Mouse (Mus musculus): ENCODE data around the gene Ifi47. TPM values are rescaled to one million over a fixed set of nuclear protein-coding genes. Genes with fewer than 3 reads are reported as not detected.
A peak's percentile ranks its signal among the peaks of the same experiment; 100 is the strongest.

The Ifi47 gene
- total and polyA plus RNA-seq, 3 experiments, result 2.3 to 6.2 (median 2.7) TPM

GRCm38 (mm10) chr11:49103047-49103693 lies 26.8 kb downstream of the Ifi47 start:
- Histone ChIP-seq H3K9ac (ENCODE audit: insufficient read depth, low read depth) (no peak overlapping the region), H3K36me3 (replicated peaks in 1 of 2; ENCODE audit: control insufficient read depth in 1 of 2, insufficient read depth in 1 of 2, low read length in 1 of 2) (peaks cover 0 to 3% of the 10 kb centered on the region in 2 experiments), H3K79me2 (replicated peaks; ENCODE audit: control insufficient read depth, extremely low read depth, insufficient read depth, poor library complexity, severe bottlenecking) (no peaks in the 10 kb centered on the region), H3K27ac (ENCODE audit: insufficient read depth, low read depth) (no peak overlapping the region), H3K27me3 (replicated peaks) (no peaks in the 10 kb centered on the region), H3K4me2 (ENCODE audit: insufficient read depth, low read depth, poor library complexity, severe bottlenecking) (no peak overlapping the region), H3K4me3 (replicated peaks in 1 of 3; ENCODE audit: low read depth in 2 of 3, low read length in 2 of 3, poor library complexity in 1 of 3) (no peak overlapping the region), H3K9me3 (replicated peaks; ENCODE audit: low read length) (no peaks in the 10 kb centered on the region), H3K4me1 (ENCODE audit: control insufficient read depth in 1 of 2, insufficient read depth in 2 of 2) (peaks cover 8 to 50% of the 10 kb centered on the region in 2 experiments; a peak in 3 of 4 replicates)
- TF ChIP-seq POLR2AphosphoS2 (IDR thresholded peaks at IDR 0.05; ENCODE audit: low read depth, low read length), result no peak
- TF ChIP-seq GABPA (IDR thresholded peaks at IDR 0.05; ENCODE audit: insufficient replicate concordance, low read depth, low read length), result no peak
- no peak for TF ChIP-seq POLR2A (IDR thresholded peaks at IDR 0.05; ENCODE audit: low read depth, low read length)
- TF ChIP-seq TCF12 (IDR thresholded peaks at IDR 0.05; ENCODE audit: low read depth, low read length), result no peak
- no peak; the same call in 1 of the 2 replicates for TF ChIP-seq ELF1 (IDR thresholded peaks at IDR 0.05; ENCODE audit: low read depth, low read length)
- TF ChIP-seq NELFE (IDR thresholded peaks at IDR 0.05; ENCODE audit: low read depth, low read length), result no peak
- TF ChIP-seq CHD2 (IDR thresholded peaks at IDR 0.05; ENCODE audit: low read length), result peak; percentile 34; the same call in 1 of the 2 replicates
- TF ChIP-seq ZNF384 (IDR thresholded peaks at IDR 0.05; ENCODE audit: low read depth, low read length), result peak; percentile 77
- no peak for TF ChIP-seq CHD1 (IDR thresholded peaks at IDR 0.05; ENCODE audit: low read depth, low read length)
- TF ChIP-seq HCFC1 (IDR thresholded peaks at IDR 0.05; ENCODE audit: low read depth, low read length), result no peak; the same call in 1 of the 2 replicates
- peak; percentile 58; the same call in 1 of the 2 replicates for TF ChIP-seq SIN3A (IDR thresholded peaks at IDR 0.05; ENCODE audit: low read length)
- no peak for TF ChIP-seq USF2 (conservative IDR thresholded peaks at IDR 0.05; ENCODE audit: low read depth, low read length)
- 0 out of 2 replicates have a peak, but pooled peaks have one; percentile 8 for TF ChIP-seq ETS1 (conservative IDR thresholded peaks at IDR 0.05; ENCODE audit: low read depth, low read length)
- TF ChIP-seq ZKSCAN1 (IDR thresholded peaks at IDR 0.05; ENCODE audit: borderline replicate concordance, low read depth, low read length), result peak; percentile 45; the same call in 1 of the 2 replicates
- TF ChIP-seq IRF4 (IDR thresholded peaks at IDR 0.05; ENCODE audit: low read depth, low read length), result 0 out of 2 replicates have a peak, but pooled peaks have one; percentile 54
- 0 out of 2 replicates have a peak, but pooled peaks have one; percentile 43 for TF ChIP-seq MYC (IDR thresholded peaks at IDR 0.05; ENCODE audit: low read depth, low read length)
- no peak; the same call in 1 of the 2 replicates for TF ChIP-seq BHLHE40 (IDR thresholded peaks at IDR 0.05; ENCODE audit: low read depth, low read length)
- no peak for TF ChIP-seq MAX (IDR thresholded peaks at IDR 0.05; ENCODE audit: low read length)
- no peak for TF ChIP-seq JUN (IDR thresholded peaks at IDR 0.05; ENCODE audit: insufficient read depth, low read depth, low read length)
- 0 out of 2 replicates have a peak, but pooled peaks have one; percentile 3 for TF ChIP-seq EP300 (IDR thresholded peaks at IDR 0.05; ENCODE audit: low read length)
- peak; percentile 99 for TF ChIP-seq SMC3 (IDR thresholded peaks at IDR 0.05; ENCODE audit: low read depth, low read length)
- TF ChIP-seq RAD21 (IDR thresholded peaks at IDR 0.05; ENCODE audit: low read depth, low read length), result peak; percentile 94
- TF ChIP-seq PAX5 (IDR thresholded peaks at IDR 0.05; ENCODE audit: low read length), result no peak
- no peak for TF ChIP-seq TBP (conservative IDR thresholded peaks at IDR 0.05; ENCODE audit: low read depth, low read length)
- peak; percentile 99 for TF ChIP-seq ZC3H11A (IDR thresholded peaks at IDR 0.05; ENCODE audit: low read depth, low read length)
- TF ChIP-seq RCOR1 (conservative IDR thresholded peaks at IDR 0.05; ENCODE audit: low read depth, low read length), result no peak
- no peak for TF ChIP-seq MXI1 (IDR thresholded peaks at IDR 0.05; ENCODE audit: low read depth, low read length)
- peak; percentile 58; the same call in 1 of the 2 replicates for TF ChIP-seq JUND (conservative IDR thresholded peaks at IDR 0.05; ENCODE audit: low read depth, low read length)
- no peak for TF ChIP-seq USF1 (IDR thresholded peaks at IDR 0.05; ENCODE audit: low read depth, low read length)
- TF ChIP-seq MAZ (IDR thresholded peaks at IDR 0.05; ENCODE audit: low read depth, low read length), result no peak
- TF ChIP-seq CTCF (conservative IDR thresholded peaks at IDR 0.05 in 1 of 2, IDR thresholded peaks at IDR 0.05 in 1 of 2; ENCODE audit: low read depth in 2 of 2, low read length in 2 of 2), result peak; percentile 89 to 98
- TF ChIP-seq NRF1 (IDR thresholded peaks at IDR 0.05; ENCODE audit: low read depth, low read length), result no peak
- TF ChIP-seq KAT2A (IDR thresholded peaks at IDR 0.05; ENCODE audit: insufficient replicate concordance, low read length), result no peak
- TF ChIP-seq E2F4 (IDR thresholded peaks at IDR 0.05; ENCODE audit: insufficient replicate concordance, low read depth, low read length), result no peak
- no peak for TF ChIP-seq UBTF (IDR thresholded peaks at IDR 0.05; ENCODE audit: low read depth, low read length)
- no peak for TF ChIP-seq ZMIZ1 (IDR thresholded peaks at IDR 0.05; ENCODE audit: low read depth, low read length)
- no peak for TF ChIP-seq MAFK (IDR thresholded peaks at IDR 0.05; ENCODE audit: insufficient replicate concordance, low read length)
- TF ChIP-seq MEF2A (IDR thresholded peaks at IDR 0.05; ENCODE audit: borderline replicate concordance, low read depth, low read length), result peak; percentile 66; the same call in 1 of the 2 replicates
- dilution Hi-C loops (cut with MboI; ENCODE audit: extremely low pct_ligation_motif_present, extremely low pct_unique_long_range_greater_than_20kb, low sequenced_read_pairs), result no loop called here
- in situ Hi-C loops (cut with MboI; ENCODE audit: low pct_ligation_motif_present, low pct_unique_long_range_greater_than_20kb, low sequenced_read_pairs), result loop anchor here (5.0 to 25.0 kb wide), 3 partner anchors 159 to 306 kb away; partner anchors contain the start of gene Irgm1
- peak; percentile 97 for DNase-seq (ENCODE audit: extremely low read depth)

Measured in CH12.LX (cell line).